Comparison of ENCODE assay signal across 8 mouse cellular contexts in the genomic region with DNA sequence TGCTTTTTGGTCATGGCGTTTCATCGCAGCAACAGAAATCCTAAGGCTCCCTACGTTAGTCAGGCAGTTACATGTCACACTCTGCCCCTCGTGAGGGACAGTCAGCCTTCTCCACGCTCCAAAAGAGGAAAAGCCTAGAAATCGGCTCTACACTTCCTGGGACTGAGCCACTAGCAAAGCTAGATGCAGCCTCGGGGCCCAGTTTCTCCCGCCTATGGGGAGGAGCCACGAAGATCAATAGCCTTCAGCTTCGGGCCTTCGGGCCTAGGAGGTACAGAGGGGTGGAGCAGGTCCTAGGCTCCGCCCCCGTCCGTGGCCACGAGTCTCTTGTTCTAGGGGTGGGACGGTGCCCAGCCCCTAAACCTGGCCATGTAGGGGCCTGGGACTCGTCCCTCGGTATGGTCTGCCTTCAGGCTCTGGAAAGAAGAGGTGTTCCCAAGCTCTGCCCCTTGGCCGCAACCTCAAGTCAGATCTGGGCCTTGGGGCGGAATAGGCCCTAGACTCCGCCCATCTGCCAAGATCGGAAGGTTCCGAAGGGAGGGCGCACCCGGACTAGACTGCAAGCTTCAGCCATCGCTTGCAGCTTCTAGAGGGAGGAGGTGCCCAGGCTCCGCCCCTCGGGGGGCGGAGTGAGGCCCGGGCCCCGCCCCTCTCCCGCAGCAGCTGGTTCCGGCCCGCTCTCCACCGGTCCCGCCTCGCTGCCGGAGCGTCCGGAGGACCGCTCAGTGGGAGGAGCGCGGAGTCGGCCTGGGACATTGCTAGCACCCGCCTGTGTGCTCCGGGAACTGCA. TPM values are rescaled to one million over a fixed set of nuclear protein-coding genes. Genes with fewer than 3 reads are reported as not detected.
DNase-seq lines count a peak whose midpoint lies in the region; ATAC-seq lines count a peak whose summit lies in the region.

Gene Aco1 (plus strand): TSS at position 339 of the 790 bp plus-strand sequence.

- peak; percentile 96 for DNase-seq in ES-CJ7 (ENCODE audit: low read depth, low spot score)
- DNase-seq in cerebellum, adult 11 months: peak; percentile 95
- DNase-seq in forebrain, embryonic 14.5 days (ENCODE audit: low spot score): peak; percentile 97
- peak; percentile 97 for DNase-seq in heart, postnatal 14 days
- peak; percentile 95 for DNase-seq in layer of hippocampus, adult 11-12 months (ENCODE audit: low spot score)
- DNase-seq in lung, adult 18-20 months: peak; percentile 96 to 97
- DNase-seq in testis, postnatal 14 days (ENCODE audit: low spot score): peak; percentile 92

- peak within 1 kb of the TSS; percentile 71 for H3K4me2 ChIP-seq in forebrain, embryonic 14.5 days (ENCODE audit: low read length)
- peak within 1 kb of the TSS; percentile 76 for H3K4me2 ChIP-seq in neural tube, embryonic 15.5 days

- peak within 1 kb of the TSS; percentile 88 for H3K27ac ChIP-seq in forebrain, embryonic 14.5 days (ENCODE audit: low read depth, low read length)
- peak within 1 kb of the TSS; percentile 97 for H3K27ac ChIP-seq in neural tube, embryonic 15.5 days (replicated peaks)

- ATAC-seq in forebrain, embryonic 14.5 days: peak; percentile 96
- ATAC-seq in neural tube, embryonic 15.5 days (ENCODE audit: low FRiP score): peak; percentile 98

- WGBS in forebrain, embryonic 14.5 days: under 1% methylated on average over 43 of the region's 46 CpGs
- WGBS in neural tube, embryonic 15.5 days: under 1% methylated on average over 46 of the region's 46 CpGs

- no peaks in the 10 kb centered on the region for H3K9me3 ChIP-seq in forebrain, embryonic 14.5 days (replicated peaks; ENCODE audit: control insufficient read depth, low read length)
- no peaks in the 10 kb centered on the region for H3K9me3 ChIP-seq in neural tube, embryonic 15.5 days (replicated peaks)

- peak within 1 kb of the TSS; percentile 75 for H3K4me3 ChIP-seq in forebrain, embryonic 14.5 days (ENCODE audit: low read depth, low read length)
- H3K4me3 ChIP-seq in neural tube, embryonic 15.5 days (replicated peaks): peak within 1 kb of the TSS; percentile 82

- intact Hi-C loops in heart, postnatal 14 days (cut with DNase I): no loop called here

- peak within 1 kb of the TSS; percentile 86 for H3K9ac ChIP-seq in forebrain, embryonic 14.5 days (ENCODE audit: low read length)
- H3K9ac ChIP-seq in neural tube, embryonic 15.5 days (replicated peaks): peak within 1 kb of the TSS; percentile 85

- no peaks in the 10 kb centered on the region for H3K27me3 ChIP-seq in forebrain, embryonic 14.5 days (replicated peaks; ENCODE audit: control insufficient read depth, insufficient read depth, low read length)
- no peaks in the 10 kb centered on the region for H3K27me3 ChIP-seq in neural tube, embryonic 15.5 days (replicated peaks)

- no peaks in the 10 kb centered on the region for H3K36me3 ChIP-seq in forebrain, embryonic 14.5 days (ENCODE audit: control insufficient read depth, insufficient read depth, low read length)
- H3K36me3 ChIP-seq in neural tube, embryonic 15.5 days: no peaks in the 10 kb centered on the region

- peaks cover 13% of the 10 kb centered on the region; the same call in 1 of the 2 replicates for H3K4me1 ChIP-seq in forebrain, embryonic 14.5 days (ENCODE audit: control insufficient read depth, insufficient read depth, low read length)
- H3K4me1 ChIP-seq in neural tube, embryonic 15.5 days: peaks cover 28% of the 10 kb centered on the region

RNA-seq across cellular contexts. Expression of gene Aco1, which starts in this region (rescaled TPM):
- 50.9 and 55.0 TPM in 2 replicates for polyA plus RNA-seq in forebrain, embryonic 14.5 days (2014; fragmentation: Nextera tagmentation; extraction: Ambion mirVana)
- total RNA-seq in heart, postnatal 14 days (2021): 10 to 100 TPM; 35.7 to 37.1 TPM
- polyA plus RNA-seq in neural tube, embryonic 15.5 days (2015; fragmentation: Nextera tagmentation; extraction: Ambion mirVana): 40.8 and 42.2 TPM in 2 replicates

Comparison
In these comparisons a context has a peak if more than half of its experiments do, and no peak if none do; other contexts are left out.
1. Peak in every context shown above with its lines: DNase-seq, ATAC-seq, H3K4me3 ChIP-seq and H3K27ac ChIP-seq.